Mouse (Mus musculus) heart, postnatal 0 days (tissue): ENCODE measurements around the gene Urm1. TPM values are rescaled to one million over a fixed set of nuclear protein-coding genes. Genes with fewer than 3 reads are reported as not detected.
A peak's percentile ranks its signal among the peaks of the same experiment; 100 is the strongest.

Experiments
- ATAC-seq: fragments of 200-750 bp; cut with Nextera tagmentation; 2 replicates; pipeline ENCODE4 v1.8.0; 2017; ENCODE audit warnings: low read depth, moderate number of reproducible peaks, moderate library complexity; ENCODE audit not compliant: insufficient read depth
- DNase-seq: peaks from one replicate; pipeline ENCODE4 v3.0.0-alpha.2; 2016; ENCODE audit warnings: low spot score
- H3K27ac ChIP-seq: fragments of 300-500 bp; sonication (generic); 2 replicates; pipeline ENCODE4 v1.5.1; 2014; ENCODE audit warnings: low read depth, mild to moderate bottlenecking
- H3K27me3 ChIP-seq: fragments of 300-500 bp; sonication (generic); 2 replicates; pipeline ENCODE4 v1.6.1; 2014; ENCODE audit warnings: low read length, mixed read lengths; ENCODE audit not compliant: control insufficient read depth, insufficient read depth
- H3K36me3 ChIP-seq: fragments of 300-500 bp; sonication (generic); replicated peaks from 2 replicates; pipeline ENCODE4 v1.6.1; 2014; ENCODE audit warnings: low read length, mixed read lengths; ENCODE audit not compliant: control insufficient read depth, insufficient read depth
- H3K4me1 ChIP-seq: fragments of 300-500 bp; sonication (generic); 2 replicates; pipeline ENCODE4 v1.6.1; 2014; ENCODE audit warnings: antibody characterized with exemption; ENCODE audit not compliant: control insufficient read depth, insufficient read depth
- H3K4me2 ChIP-seq: fragments of 300-500 bp; sonication (generic); 2 replicates; pipeline ENCODE4 v1.6.1; 2014; ENCODE audit warnings: low read depth, mild to moderate bottlenecking, low read length, moderate library complexity
- H3K4me3 ChIP-seq: fragments of 300-500 bp; sonication (generic); 2 replicates; pipeline ENCODE4 v1.5.1; 2014; ENCODE audit warnings: low read depth, low read length
- H3K9ac ChIP-seq: fragments of 300-500 bp; sonication (generic); replicated peaks from 2 replicates; pipeline ENCODE4 v1.6.1; 2014; ENCODE audit warnings: low read depth, low read length, mixed read lengths
- H3K9me3 ChIP-seq: fragments of 300-500 bp; sonication (generic); replicated peaks from 2 replicates; pipeline ENCODE4 v1.6.1; 2016; ENCODE audit warnings: low read length; ENCODE audit not compliant: control insufficient read depth
- CTCF ChIP-seq: IDR thresholded peaks from 2 replicates; pipeline ENCODE4 v1.5.1; 2016; ENCODE audit warnings: antibody characterized with exemption, control low read depth, low read depth
- EP300 ChIP-seq: IDR thresholded peaks from 2 replicates; pipeline ENCODE4 v1.6.1; 2016; ENCODE audit warnings: antibody characterized with exemption, low read depth
- whole genome bisulfite sequencing: fragments of 180-500 bp; shearing (Covaris S2); extraction: QIAGEN DNeasy Blood & Tissue Kit; methylation state at CpG from one replicate; pipeline ENCODE4 v1.1.7; 2014; 5-methylcytosine and 5-hydroxymethylcytosine counted together
- polyA plus RNA-seq: library from polyadenylated mRNA; unstranded; fragments of >200 nt; fragmentation: Nextera tagmentation; extraction: Ambion mirVana; gene quantifications from 2 replicates; pipeline ENCODE4 v1.2.1, GENCODE M21; 2015
- total RNA-seq: library from RNA; depleted of rRNA; stranded (reverse); fragments of >200 nt; gene quantifications from 2 replicates; pipeline ENCODE4 v1.2.3, GENCODE M21; 2014; ENCODE audit warnings: low replicate concordance

Gene Urm1
- total and polyA plus RNA-seq, 2 experiments from 2014 or later: 14.2 to 30.0 TPM

GRCm38 (mm10) chr2:29784290-29784689, 35.6 kb upstream of the Urm1 start:
- no peak for TF ChIP-seq EP300
- TF ChIP-seq CTCF: no peak
- Histone ChIP-seq H3K27ac (no peak overlapping the region), H3K36me3 (peaks cover 61% of the 10 kb centered on the region), H3K4me3 (no peak overlapping the region), H3K9me3 (no peaks in the 10 kb centered on the region; the same call in 1 of the 2 replicates), H3K9ac (no peak overlapping the region), H3K4me2 (no peak overlapping the region), H3K4me1 (peaks cover 9% of the 10 kb centered on the region; the same call in 1 of the 2 replicates), H3K27me3 (no peaks in the 10 kb centered on the region)
- no peak for ATAC-seq
- no peak for DNase-seq
- 66% methylated on average over 4 of the region's 4 CpGs for WGBS

DNA sequence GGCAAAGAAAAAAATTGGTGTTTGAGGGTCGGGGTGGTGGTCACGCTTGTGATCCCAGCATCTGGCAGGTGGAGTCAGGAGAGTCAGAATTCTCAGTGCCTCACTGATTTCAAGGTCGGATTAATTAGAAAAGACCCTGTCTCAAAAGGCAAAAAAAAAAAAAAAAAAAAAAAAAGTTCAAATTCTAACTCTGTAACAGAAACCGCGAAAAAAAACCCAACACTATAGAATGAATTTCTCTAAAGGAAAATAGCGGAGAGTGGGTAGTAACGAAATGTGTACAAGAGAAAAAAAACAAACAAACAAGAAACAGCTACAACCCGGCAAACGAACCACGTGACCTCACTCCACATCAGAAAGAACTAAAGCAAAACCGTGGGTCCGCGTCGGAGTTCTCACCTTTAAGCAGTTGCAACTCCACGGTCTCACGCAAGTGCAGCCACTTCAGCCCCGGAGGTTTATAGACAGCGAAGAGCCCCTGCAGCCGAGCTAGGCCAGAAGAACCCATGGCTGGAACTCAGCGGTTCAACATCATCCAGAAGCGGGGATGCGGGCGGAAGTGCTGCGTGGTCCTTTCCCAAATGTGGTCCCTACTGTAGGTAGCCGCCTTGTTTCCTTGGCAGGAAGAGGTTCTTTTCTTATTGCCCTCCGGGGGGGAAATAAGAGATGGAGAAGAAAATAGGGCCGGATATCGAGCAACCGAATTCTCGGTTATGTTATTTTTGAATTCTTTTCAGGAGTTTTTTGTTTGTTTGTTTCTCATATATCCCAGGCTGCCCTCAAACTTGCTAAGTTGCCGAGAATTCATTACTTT, 32.6 kb upstream of the Urm1 start, which contains the start of gene Coq4:
Gene Coq4, plus strand, starts transcription at position 390 of the 814 bp plus-strand sequence.
- Histone ChIP-seq H3K27ac (peak within 1 kb of the TSS; percentile 84), H3K9ac (peak within 1 kb of the TSS; percentile 58), H3K27me3 (no peaks in the 10 kb centered on the region), H3K4me2 (peak within 1 kb of the TSS; percentile 79), H3K9me3 (no peaks in the 10 kb centered on the region), H3K4me3 (peak within 1 kb of the TSS; percentile 70), H3K36me3 (peaks cover 57% of the 10 kb centered on the region), H3K4me1 (peaks cover 9% of the 10 kb centered on the region; the same call in 1 of the 2 replicates)
- ATAC-seq (peak; percentile 91), DNase-seq (peak; percentile 96)
- TF ChIP-seq CTCF (no peak), EP300 (no peak)
- WGBS: 3% methylated on average over 31 of the region's 31 CpGs

- DNase-seq (peak; percentile 70), ATAC-seq (peak; percentile 91)
- Histone ChIP-seq H3K9me3 (no peaks in the 10 kb centered on the region), H3K4me3 (peak within 1 kb of the TSS; percentile 70), H3K9ac (peak within 1 kb of the TSS; percentile 58), H3K27ac (peak within 1 kb of the TSS; percentile 84), H3K27me3 (no peaks in the 10 kb centered on the region), H3K4me2 (peak within 1 kb of the TSS; percentile 79), H3K36me3 (peaks cover 49% of the 10 kb centered on the region), H3K4me1 (peaks cover 9% of the 10 kb centered on the region; the same call in 1 of the 2 replicates)
- WGBS: under 1% methylated on average over 45 of the region's 45 CpGs
- no peak for TF ChIP-seq EP300
These were observed 31.8 kb upstream of the Urm1 start, which contains the start of gene Trub2 for GRCm38 (mm10) chr2:29787937-29788681. TSS of gene Trub2 (minus strand) at chr2:29788502.

- 87% methylated on average over 2 of the region's 2 CpGs for WGBS
- Histone ChIP-seq H3K27me3 (no peaks in the 10 kb centered on the region), H3K9me3 (no peaks in the 10 kb centered on the region), H3K4me1 (peaks cover 4% of the 10 kb centered on the region; the same call in 1 of the 2 replicates), H3K4me2 (no peak overlapping the region), H3K4me3 (no peak overlapping the region), H3K9ac (no peak overlapping the region), H3K36me3 (peaks cover 37% of the 10 kb centered on the region), H3K27ac (no peak overlapping the region)
- no peak for TF ChIP-seq EP300
- TF ChIP-seq CTCF: no peak
- ATAC-seq (no peak), DNase-seq (no peak)
These were observed 26.9 kb upstream of the Urm1 start for GRCm38 (mm10) chr2:29792772-29793487.
